Mouse (Mus musculus) neutrophil, adult 59 days (primary cell): Measurements from ENCODE around the gene Olfr186. TPM values are rescaled to one million over a fixed set of nuclear protein-coding genes. Genes with fewer than 3 reads are reported as not detected.

Experiments used
- total RNA-seq, 2 experiments: library from RNA; stranded (reverse); gene quantifications; 1 replicate in 1 of 2; 2 replicates in 1 of 2; pipeline ENCODE4 v1.2.4; 2023

The Olfr186 gene
- not detected for total RNA-seq

GRCm38 (mm10) chr16:59030191-59030590 is at the start of gene Olfr186:
Olfr186 (minus strand) TSS chr16:59030291.

GRCm38 (mm10) chr16:59077905-59078304 is 47.8 kb upstream of the Olfr186 start, which contains the start of gene Olfr190:
Olfr190 (minus strand) TSS chr16:59078005.

GRCm38 (mm10) chr16:59039710-59040109 is 9.6 kb upstream of the Olfr186 start, which contains the start of gene Olfr187:
Olfr187 (minus strand) TSS chr16:59039767.

DNA sequence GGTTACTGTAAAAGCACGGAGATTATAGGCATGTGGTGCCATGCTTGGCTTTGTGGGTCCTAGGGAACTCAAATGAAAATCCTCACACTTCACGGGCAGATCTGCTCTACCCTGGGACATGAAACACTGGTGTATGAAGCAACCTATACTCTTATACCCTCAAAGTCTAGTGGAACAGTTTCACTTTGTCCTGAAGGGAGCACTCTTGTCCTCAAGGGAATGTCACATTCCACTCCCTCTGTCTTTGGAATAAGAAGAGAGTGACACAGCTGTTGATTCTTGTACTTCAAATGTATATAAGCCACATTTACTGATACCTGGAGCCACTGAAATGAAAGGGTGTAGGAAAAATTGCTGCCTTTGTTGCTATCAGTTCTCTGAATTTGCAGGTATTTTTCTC is 35.0 kb downstream of the Olfr186 start, which contains the start of gene Olfr183:
Gene Olfr183, plus strand, starts transcription at position 301 of the 400 bp plus-strand sequence.

Other genes starting within 250 kb of the Olfr186 start
- gene Olfr173, start 230.0 kb downstream of the Olfr186 start, total RNA-seq: not detected
- gene Olfr175-ps1, start 203.5 kb downstream of the Olfr186 start, total RNA-seq: not detected
- gene Olfr177, start 155.5 kb downstream of the Olfr186 start, total RNA-seq: not detected
- not detected for gene Olfr178, start 138.2 kb downstream of the Olfr186 start, total RNA-seq
- gene Olfr181, start 101.5 kb downstream of the Olfr186 start, total RNA-seq: not detected
- not detected for gene Olfr180, start 100.9 kb downstream of the Olfr186 start, total RNA-seq
- not detected for gene Olfr183, start 34.9 kb downstream of the Olfr186 start, total RNA-seq
- gene Olfr187, start 9.5 kb upstream of the Olfr186 start, total RNA-seq: not detected
- not detected for gene Olfr190, start 47.7 kb upstream of the Olfr186 start, total RNA-seq
- not detected for gene Olfr191, start 59.5 kb upstream of the Olfr186 start, total RNA-seq
- gene Olfr193, start 81.6 kb upstream of the Olfr186 start, total RNA-seq: not detected
- not detected for gene Olfr194, start 90.8 kb upstream of the Olfr186 start, total RNA-seq
- not detected for gene Olfr195, start 116.8 kb upstream of the Olfr186 start, total RNA-seq
- not detected for gene Olfr196, start 140.2 kb upstream of the Olfr186 start, total RNA-seq
- not detected for gene Olfr198, start 173.2 kb upstream of the Olfr186 start, total RNA-seq
- gene Olfr199, start 189.5 kb upstream of the Olfr186 start, total RNA-seq: not detected
- not detected for gene Olfr201, start 242.3 kb upstream of the Olfr186 start, total RNA-seq